8 mouse cellular contexts compared by ENCODE assay signal in the genomic region with DNA sequence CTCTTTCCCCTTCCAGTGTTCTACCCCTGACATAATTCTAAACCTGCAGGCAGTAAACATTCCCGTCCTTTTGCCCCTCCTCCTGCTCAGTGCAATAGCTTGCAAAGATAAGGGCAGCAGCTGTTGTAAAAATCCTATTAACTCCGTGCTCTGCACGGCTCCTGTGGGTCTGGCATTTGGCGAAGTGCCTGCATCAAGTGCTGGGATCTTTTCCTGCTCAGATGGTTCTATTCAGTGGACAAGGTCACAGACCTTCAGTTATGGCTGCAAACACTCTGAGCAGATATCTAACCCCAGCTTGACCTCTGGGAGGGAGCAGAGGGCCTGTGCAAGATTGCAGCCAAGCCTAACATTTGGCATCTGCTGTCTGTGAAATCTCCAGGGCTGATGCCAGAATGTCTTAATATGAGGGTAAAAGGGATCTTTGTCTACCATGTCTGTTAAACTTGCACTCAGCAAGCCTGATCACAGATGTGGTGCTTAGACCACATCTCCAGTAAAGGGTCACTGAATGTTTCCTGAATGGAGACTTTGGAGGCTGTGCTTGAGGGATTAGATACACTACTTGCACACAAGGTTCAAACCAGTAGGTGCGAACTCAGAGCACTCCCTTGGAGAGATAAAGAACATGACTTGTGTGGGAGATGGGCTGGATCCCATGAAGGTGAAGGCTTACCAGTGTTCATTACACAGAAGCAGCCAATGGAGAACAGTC. TPM values are rescaled to one million over a fixed set of nuclear protein-coding genes. Genes with fewer than 3 reads are reported as not detected.
DNase-seq lines count a peak whose midpoint lies in the region; ATAC-seq and TF ChIP-seq lines count a peak whose summit lies in the region.

No protein-coding gene starts in this region.

- H3K27me3 ChIP-seq in Patski = no peaks in the 10 kb centered on the region

- intact Hi-C loops in heart, postnatal 10 days (cut with DNase I) = no loop called here

- DNase-seq in Patski (ENCODE audit: low read depth, low spot score) = no peak
- peak; percentile 75 for DNase-seq in embryo, embryonic 10.5 days (ENCODE audit: low spot score)
- peak; percentile 42 to 62 for DNase-seq in heart, postnatal 10 days
- peak; percentile 73 to 77 for DNase-seq in kidney, postnatal 36 days
- DNase-seq in testis, postnatal 10 days (ENCODE audit: low spot score) = peak; percentile 45
- DNase-seq in right cerebral cortex, adult 18-20 months = no peak
- no peak for DNase-seq in right cerebral cortex, postnatal 14 days

- no peak for TF ChIP-seq CTCF in Patski (IDR thresholded peaks at IDR 0.05)

- in situ Hi-C loops in Patski (cut with MboI; ENCODE audit: low pct_unique_long_range_greater_than_20kb) = no loop called here

- CTCF ChIA-PET in Patski (lab: Charles Lee) = interaction anchor here (0.7 kb wide), 1 partner anchor 13 kb away, joined by 3 read pairs; no protein-coding TSS in a partner anchor

- POLR2A ChIA-PET in Patski (lab: Charles Lee) = no interaction called here

- ATAC-seq in Patski = peak; percentile 26
- peak; percentile 62 for ATAC-seq in megakaryocyte-erythroid progenitor cell, adult 5-6 weeks (replicated peaks; ENCODE audit: low FRiP score, low TSS enrichment, poor library complexity, severe bottlenecking)

RNA-seq across cellular contexts. Expression of a gene that starts 15.2 kb away (rescaled TPM):
- polyA plus RNA-seq in Patski (2021) = not detected
- total RNA-seq in heart, postnatal 10 days (2021) = not detected
- total RNA-seq in megakaryocyte-erythroid progenitor cell, adult 5-6 weeks (2014; fragmentation: Nextera tagmentation) = not detected in 2 replicates
- total RNA-seq in megakaryocyte-erythroid progenitor cell, adult 5-6 weeks (2017) = not detected in 2 replicates

RNA-seq across cellular contexts. Expression of a gene that starts 21.1 kb away (rescaled TPM):
- polyA plus RNA-seq in Patski (2021) = 42.1 TPM
- 10 to 100 TPM; 15.2 to 19.4 TPM for total RNA-seq in heart, postnatal 10 days (2021)
- 70.2 and 91.8 TPM in 2 replicates for total RNA-seq in megakaryocyte-erythroid progenitor cell, adult 5-6 weeks (2014; fragmentation: Nextera tagmentation)
- total RNA-seq in megakaryocyte-erythroid progenitor cell, adult 5-6 weeks (2017) = 155 and 167 TPM in 2 replicates

Comparison
In these comparisons a context has a peak if more than half of its experiments do, and no peak if none do; other contexts are left out.
1. DNase-seq: peak in embryo, embryonic 10.5 days (single experiment), heart, postnatal 10 days (2 of 2), kidney, postnatal 36 days (2 of 2) and testis, postnatal 10 days (single experiment); none in Patski (single experiment), right cerebral cortex, adult 18-20 months (single experiment) and right cerebral cortex, postnatal 14 days (single experiment).